Mouse (Mus musculus) neural tube, embryonic 11.5 days (tissue): Measurements from ENCODE around the gene Gm49342. TPM values are rescaled to one million over a fixed set of nuclear protein-coding genes. Genes with fewer than 3 reads are reported as not detected.
"Not testable (repeated sequence)": the region's sequence is repeated elsewhere in the genome, so short reads cannot be mapped to it uniquely, and the experiment has no call there.

ENCODE experiments used
- ATAC-seq: fragments of 200-750 bp; cut with Nextera tagmentation; 2 replicates; pipeline ENCODE4 v1.8.0; 2017; ENCODE audit warnings: moderate number of reproducible peaks, mild to moderate bottlenecking, moderate TSS enrichment, moderate library complexity; ENCODE audit not compliant: insufficient read depth, low FRiP score, low TSS enrichment
- DNase-seq: peaks from one replicate; pipeline ENCODE4 v3.0.0-alpha.2; 2015; ENCODE audit warnings: low spot score
- H3K27ac ChIP-seq: fragments of 300-500 bp; sonication (generic); 2 replicates; pipeline ENCODE4 v1.5.1; 2014; ENCODE audit warnings: low read depth, mild to moderate bottlenecking, low read length
- H3K27me3 ChIP-seq: fragments of 300-500 bp; sonication (generic); 2 replicates; pipeline ENCODE4 v1.6.1; 2014; ENCODE audit warnings: mild to moderate bottlenecking, low read length, mixed read lengths; ENCODE audit not compliant: control insufficient read depth, insufficient read depth
- H3K36me3 ChIP-seq: fragments of 300-500 bp; sonication (generic); 2 replicates; pipeline ENCODE4 v1.6.1; 2014; ENCODE audit warnings: mild to moderate bottlenecking, low read length, moderate library complexity, mixed read lengths; ENCODE audit not compliant: control insufficient read depth, insufficient read depth
- H3K4me1 ChIP-seq: fragments of 300-500 bp; sonication (generic); 2 replicates; pipeline ENCODE4 v1.6.1; 2014; ENCODE audit warnings: low read length, mixed read lengths; ENCODE audit not compliant: control insufficient read depth, insufficient read depth
- H3K4me2 ChIP-seq: fragments of 300-500 bp; sonication (generic); 2 replicates; pipeline ENCODE4 v1.6.1; 2014; ENCODE audit warnings: low read depth, mild to moderate bottlenecking, moderate library complexity
- H3K4me3 ChIP-seq: fragments of 300-500 bp; sonication (generic); 2 replicates; pipeline ENCODE4 v1.5.1; 2014; ENCODE audit warnings: low read depth, low read length
- H3K9ac ChIP-seq: fragments of 300-500 bp; sonication (generic); 2 replicates; pipeline ENCODE4 v1.6.1; 2014; ENCODE audit warnings: mild to moderate bottlenecking, low read length
- H3K9me3 ChIP-seq: fragments of 300-500 bp; sonication (generic); 2 replicates; pipeline ENCODE4 v1.6.1; 2016; ENCODE audit warnings: low read length; ENCODE audit not compliant: control insufficient read depth
- WGBS: fragments of 180-500 bp; shearing (Covaris S2); extraction: QIAGEN DNeasy Blood & Tissue Kit; methylation state at CpG from one replicate; pipeline ENCODE4 v1.1.7; 2014; 5-methylcytosine and 5-hydroxymethylcytosine counted together
- polyA plus RNA-seq: library from polyadenylated mRNA; unstranded; fragments of >200 nt; fragmentation: Nextera tagmentation; extraction: Ambion mirVana; gene quantifications from 2 replicates; pipeline ENCODE4 v1.2.1, GENCODE M21; 2014

Gene Gm49342
- polyA plus RNA-seq, 1 experiment from 2014 or later, result not detected

DNA sequence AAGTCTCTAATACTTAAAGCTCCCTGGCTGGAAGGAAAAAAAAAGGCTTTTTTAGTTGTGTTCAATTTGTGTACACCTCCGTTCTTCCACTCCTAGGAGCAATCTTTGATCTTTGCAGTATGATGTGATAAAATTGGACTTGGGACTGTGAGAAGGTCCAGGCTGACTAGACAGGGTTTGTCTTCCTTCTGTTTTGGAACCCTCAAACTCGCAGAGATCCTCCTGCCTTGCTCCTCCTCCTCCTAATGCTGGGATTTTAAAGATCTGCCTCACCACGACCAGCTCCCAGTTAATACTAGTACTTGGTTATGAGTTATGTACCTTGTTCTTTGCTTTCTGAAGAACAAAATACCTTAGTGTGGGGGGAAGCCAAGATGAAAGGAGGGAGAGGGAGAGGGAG, 1.2 kb downstream of the Gm49342 start:
- not testable (repeated sequence) for H3K9me3 ChIP-seq, H3K36me3 ChIP-seq, DNase-seq, ATAC-seq, H3K27ac ChIP-seq, H3K4me1 ChIP-seq, H3K27me3 ChIP-seq
- H3K4me2 ChIP-seq, result peak overlapping the region; percentile 52
- WGBS, result 34% methylated on average over 3 of the region's 3 CpGs
- peak overlapping the region; percentile 57; the same call in 1 of the 2 replicates for H3K9ac ChIP-seq
- H3K4me3 ChIP-seq, result peak overlapping the region; percentile 38

DNA sequence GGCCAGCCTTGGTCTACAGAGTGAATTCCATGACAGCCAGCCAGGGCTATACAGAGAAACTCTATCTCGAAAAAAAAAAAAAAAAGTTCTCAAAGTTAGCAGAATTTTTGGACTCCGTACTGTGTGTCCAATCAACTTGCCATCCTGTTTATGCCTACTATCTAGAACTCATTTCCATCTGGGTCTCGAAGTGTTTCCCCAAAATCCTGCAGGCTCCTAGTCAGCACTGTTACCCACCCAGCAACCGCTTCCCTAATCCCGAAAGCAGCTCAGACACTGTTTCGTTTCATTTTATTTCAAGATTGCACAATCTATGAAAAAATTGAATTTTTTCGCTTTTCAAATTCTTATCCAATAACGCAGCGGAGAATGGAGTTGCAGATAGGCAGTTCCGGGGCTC, 11.2 kb downstream of the Gm49342 start:
- Histone ChIP-seq H3K27ac (no peak overlapping the region), H3K27me3 (no peaks in the 10 kb centered on the region), H3K9ac (no peak overlapping the region), H3K4me1 (no peaks in the 10 kb centered on the region), H3K36me3 (no peaks in the 10 kb centered on the region), H3K4me2 (no peak overlapping the region), H3K4me3 (no peak overlapping the region), H3K9me3 (no peaks in the 10 kb centered on the region)
- 88% methylated on average over 10 of the region's 10 CpGs for WGBS
- DNase-seq (no peak), ATAC-seq (no peak)

DNA sequence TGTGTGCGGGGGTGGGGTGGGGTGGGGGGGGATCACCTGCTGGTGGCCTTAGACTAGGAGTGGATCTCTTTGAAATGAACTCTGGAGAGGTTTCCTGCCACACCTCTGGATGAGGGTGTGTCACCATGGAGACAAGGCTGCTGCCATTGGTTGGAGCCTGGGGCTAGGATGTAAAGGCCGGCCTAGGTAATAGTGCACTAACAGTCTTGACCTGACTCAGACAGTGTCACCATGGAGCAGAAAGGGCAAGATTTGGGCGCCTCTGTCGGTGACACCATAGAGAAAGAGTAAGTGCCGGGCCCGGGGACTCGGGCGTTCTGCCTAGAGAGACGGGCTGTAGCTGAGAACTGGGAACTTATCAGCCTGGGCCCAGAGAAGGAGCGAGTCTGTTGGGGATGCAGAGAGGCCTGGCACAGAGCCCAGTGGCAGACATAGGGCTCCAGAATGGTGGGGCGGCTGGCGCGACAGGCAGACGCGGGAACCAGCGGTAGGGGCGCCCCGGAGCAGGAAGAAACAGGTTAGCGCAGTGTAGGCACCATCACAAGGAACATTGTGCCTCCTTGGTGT, 11.7 kb downstream of the Gm49342 start, which contains the start of gene Pnp2:
Pnp2 (plus strand) TSS at position 51 of the 567 bp plus-strand sequence.
- 7% methylated on average over 19 of the region's 19 CpGs for WGBS
- not testable (repeated sequence) for H3K4me3 ChIP-seq
- H3K4me2 ChIP-seq, result peak within 1 kb of the TSS; percentile 25

DNA sequence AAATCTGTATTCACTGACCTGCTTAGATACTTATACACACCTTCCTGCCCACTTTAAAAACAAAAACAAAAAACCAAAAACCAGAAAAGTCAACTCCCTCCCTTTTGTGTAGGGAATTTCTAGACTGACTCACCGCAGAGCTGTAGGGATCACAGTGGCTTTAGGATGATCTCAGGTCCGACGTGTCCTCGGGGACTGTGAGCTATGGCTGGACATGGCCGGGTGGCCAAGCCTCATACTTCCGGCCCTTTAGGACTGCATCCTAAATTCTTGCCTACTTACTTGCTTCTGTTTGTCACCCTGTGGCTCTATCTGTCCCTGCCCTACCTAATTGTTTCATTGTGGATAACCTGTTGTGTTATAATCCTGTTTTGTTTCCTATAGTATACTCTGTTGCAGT, 12.4 kb downstream of the Gm49342 start:
- not testable (repeated sequence) for H3K4me1 ChIP-seq, H3K9ac ChIP-seq, H3K36me3 ChIP-seq, H3K27ac ChIP-seq, H3K4me3 ChIP-seq, DNase-seq, H3K27me3 ChIP-seq, H3K9me3 ChIP-seq, ATAC-seq, H3K4me2 ChIP-seq
- WGBS, result 82% methylated on average over 6 of the region's 6 CpGs

More for the DNA sequence above, 11.7 kb downstream of the Gm49342 start, which contains the start of gene Pnp2:
- peak; percentile 80 for ATAC-seq
- not testable (repeated sequence) for H3K9ac ChIP-seq, H3K36me3 ChIP-seq, H3K4me1 ChIP-seq, DNase-seq, H3K9me3 ChIP-seq, H3K27ac ChIP-seq, H3K27me3 ChIP-seq

DNA sequence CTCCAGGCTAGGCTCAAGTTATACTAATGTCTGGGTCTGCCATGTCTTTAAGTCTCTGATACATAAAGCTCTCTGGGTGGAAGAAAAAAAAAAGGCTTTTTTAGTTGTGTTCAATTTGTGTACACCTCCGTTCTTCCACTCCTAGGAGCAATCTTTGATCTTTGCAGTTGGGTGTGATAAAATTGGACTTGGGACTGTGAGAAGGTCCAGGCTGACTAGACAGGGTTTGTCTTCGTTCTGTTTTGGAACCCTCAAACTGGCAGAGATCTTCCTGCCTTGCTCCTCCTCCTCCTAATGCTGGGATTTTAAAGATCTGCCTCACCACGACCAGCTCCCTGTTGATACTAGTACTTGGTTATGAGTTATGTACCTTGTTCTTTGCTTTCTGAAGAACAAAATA, 12.8 kb downstream of the Gm49342 start:
- H3K27me3 ChIP-seq, ATAC-seq, H3K27ac ChIP-seq, H3K4me1 ChIP-seq, H3K9me3 ChIP-seq, H3K9ac ChIP-seq, H3K4me2 ChIP-seq, H3K4me3 ChIP-seq, H3K36me3 ChIP-seq, DNase-seq: not testable (repeated sequence)
- WGBS, result 72% methylated on average over 3 of the region's 3 CpGs

DNA sequence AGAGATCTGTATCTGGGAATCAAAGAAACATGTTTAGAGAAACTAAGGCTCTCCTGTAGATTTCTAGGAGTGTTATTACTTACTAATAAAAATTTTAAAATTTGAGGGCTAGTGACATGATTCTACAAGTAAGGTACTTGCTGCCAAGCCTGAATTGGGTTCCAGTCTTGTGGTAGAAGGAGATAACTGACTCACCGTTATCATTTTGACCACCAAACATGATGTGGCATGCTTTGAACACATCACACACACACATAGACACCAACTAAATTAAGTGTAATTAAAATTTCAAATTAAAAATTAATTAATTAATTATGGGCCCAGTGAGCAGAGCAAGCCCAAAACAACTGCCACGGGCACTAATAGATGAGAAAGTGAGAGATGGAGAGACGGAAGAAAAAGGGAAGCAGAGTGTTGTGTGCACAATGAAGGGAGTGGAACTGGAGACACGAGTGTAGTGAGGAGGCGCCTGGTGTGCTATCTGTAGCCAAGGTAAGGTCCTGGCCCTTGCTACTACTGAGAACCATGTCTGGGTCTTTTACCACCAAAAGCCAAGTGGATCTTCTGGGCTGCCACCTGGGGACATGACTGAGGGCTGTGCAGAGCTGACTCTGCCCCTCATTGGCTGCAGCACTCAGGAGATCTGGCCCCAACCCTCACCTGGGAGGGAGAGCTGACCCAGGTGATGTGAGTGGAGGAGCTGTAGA, 14.1 kb downstream of the Gm49342 start:
- H3K4me2 ChIP-seq, H3K9ac ChIP-seq, H3K36me3 ChIP-seq, H3K9me3 ChIP-seq, H3K4me3 ChIP-seq, H3K27ac ChIP-seq, ATAC-seq, H3K4me1 ChIP-seq, DNase-seq, H3K27me3 ChIP-seq: not testable (repeated sequence)
- 92% methylated on average over 5 of the region's 5 CpGs for WGBS

DNA sequence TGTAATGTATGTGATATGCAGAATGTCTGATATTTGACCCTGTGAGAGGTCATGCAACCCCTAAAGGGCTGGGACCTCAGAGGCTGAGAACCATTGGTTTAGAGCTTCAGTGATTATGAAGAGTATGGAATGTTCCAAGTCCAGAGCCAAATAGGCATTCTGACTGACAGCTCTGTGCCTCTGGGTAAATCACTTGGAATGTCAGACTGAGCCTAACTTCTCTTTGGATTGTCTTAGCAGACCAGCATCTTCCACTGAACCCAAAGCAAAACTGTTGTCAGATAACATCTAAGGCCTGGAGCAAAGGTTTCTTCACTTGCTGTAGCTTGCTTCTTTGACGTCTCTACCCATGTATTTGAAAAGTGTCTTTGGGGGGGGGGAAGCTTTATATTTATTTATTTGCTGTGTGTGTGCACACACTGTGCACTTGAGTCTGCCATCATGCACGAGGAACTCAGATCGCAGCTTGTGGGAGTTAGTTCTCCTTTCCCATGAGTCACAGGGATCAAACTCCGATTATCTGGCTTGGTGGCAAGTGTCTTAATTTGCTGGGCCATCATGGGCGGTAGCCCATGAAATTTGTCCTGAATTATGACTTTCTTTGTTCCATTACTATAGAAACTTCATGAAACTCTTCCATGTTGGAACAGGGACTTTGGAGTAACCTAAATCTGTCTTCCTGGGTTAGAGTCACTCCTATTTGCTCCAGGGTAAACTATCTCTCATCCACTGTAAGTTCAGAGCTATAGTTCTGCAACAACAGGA, 24.1 kb downstream of the Gm49342 start:
- Histone ChIP-seq H3K27me3 (no peaks in the 10 kb centered on the region), H3K27ac (no peak overlapping the region), H3K36me3 (no peaks in the 10 kb centered on the region), H3K4me1 (no peaks in the 10 kb centered on the region), H3K9me3 (no peaks in the 10 kb centered on the region), H3K4me2 (no peak overlapping the region), H3K4me3 (no peak overlapping the region), H3K9ac (no peak overlapping the region)
- no peak for DNase-seq
- no peak for ATAC-seq
- WGBS, result 79% methylated on average over 5 of the region's 5 CpGs

DNA sequence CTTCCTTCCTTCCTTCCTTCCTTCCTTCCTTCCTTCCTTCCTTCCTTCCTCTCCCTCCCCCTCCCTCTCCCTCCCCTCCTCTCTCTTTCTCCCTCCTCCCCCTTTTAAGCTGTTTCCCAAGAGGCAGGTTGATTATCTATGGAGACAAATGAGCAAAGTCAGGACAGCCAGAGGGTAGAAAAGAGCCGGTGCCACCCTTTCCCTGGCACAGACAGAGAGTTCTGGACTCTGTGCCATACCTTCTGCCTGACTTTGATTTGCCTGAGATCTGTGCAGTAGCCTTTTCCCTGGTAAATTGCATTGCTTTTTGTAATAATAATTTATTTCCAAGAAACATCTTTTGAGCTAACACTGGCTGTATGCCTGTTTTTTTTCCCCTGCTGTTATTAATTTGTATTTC, 24.7 kb downstream of the Gm49342 start:
- WGBS, result 15% methylated on average over 1 of the region's 1 CpGs

More for the DNA sequence above, 24.7 kb downstream of the Gm49342 start:
- ATAC-seq, result no peak
- H3K4me3 ChIP-seq, result no peak overlapping the region
- H3K4me1 ChIP-seq, result no peaks in the 10 kb centered on the region
- H3K9me3 ChIP-seq, result no peaks in the 10 kb centered on the region
- H3K27me3 ChIP-seq, result no peaks in the 10 kb centered on the region
- no peak for DNase-seq
- no peak overlapping the region for H3K27ac ChIP-seq
- H3K9ac ChIP-seq, result no peak overlapping the region
- H3K4me2 ChIP-seq, result no peak overlapping the region
- no peaks in the 10 kb centered on the region for H3K36me3 ChIP-seq
